Mouse (Mus musculus): Measurements from ENCODE around the gene Ifna1. TPM values are rescaled to one million over a fixed set of nuclear protein-coding genes. Genes with fewer than 3 reads are reported as not detected.
A peak's percentile ranks its signal among the peaks of the same experiment; 100 is the strongest.
"Not testable (repeated sequence)": the region's sequence is repeated elsewhere in the genome, so short reads cannot be mapped to it uniquely, and the experiment has no call there.

Gene Ifna1
- total RNA-seq (2015; ENCODE audit: low replicate concordance) (not detected in 2 replicates), total RNA-seq (2017; ENCODE audit: low replicate concordance) (not detected in 2 replicates)

DNA sequence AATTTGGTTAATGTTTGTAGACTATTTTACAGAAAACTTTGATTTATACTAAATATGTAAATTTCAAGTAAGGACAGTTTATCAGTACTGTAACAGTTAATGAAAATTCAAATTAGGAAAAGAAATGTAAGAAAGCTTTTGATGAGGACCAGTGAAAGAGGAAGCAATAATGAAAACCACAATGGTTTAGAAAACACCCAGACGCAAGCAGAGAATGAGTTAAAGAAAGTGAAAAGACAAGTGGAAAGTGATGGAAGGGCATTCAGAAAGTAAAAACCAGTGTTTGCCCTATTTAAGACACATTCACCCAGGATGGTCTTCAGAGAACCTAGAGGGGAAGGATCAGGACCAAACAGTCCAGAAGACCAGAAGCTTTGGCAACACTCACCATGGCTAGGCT lies at the start of gene Ifna1:
Gene Ifna1, plus strand, starts transcription at position 390 of the 400 bp plus-strand sequence.
- ATAC-seq (replicated peaks; ENCODE audit: low FRiP score, poor library complexity, severe bottlenecking), result no peak

DNA sequence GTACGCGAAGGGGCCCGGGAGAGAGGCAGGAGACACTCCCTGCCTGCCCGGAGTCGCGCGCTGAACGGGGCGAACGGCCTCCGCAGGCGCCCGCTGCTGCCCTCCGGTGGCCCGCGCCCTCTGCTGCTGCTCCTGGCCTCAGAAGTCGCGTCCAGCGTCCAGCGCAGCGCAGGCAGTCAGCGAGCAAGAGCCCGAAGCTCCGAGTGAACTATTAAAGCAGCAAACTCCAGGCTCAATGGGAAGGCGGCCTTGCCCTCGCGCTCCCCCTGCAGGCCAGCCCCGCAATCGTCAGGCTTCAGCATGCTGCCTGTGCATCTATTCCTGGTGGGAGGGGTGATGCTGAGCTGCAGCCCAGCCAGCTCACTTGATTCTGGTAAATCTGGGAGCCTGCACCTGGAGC lies 46.9 kb upstream of the Ifna1 start, which contains the start of gene Gm13287:
Gene Gm13287, plus strand, starts transcription at position 301 of the 400 bp plus-strand sequence.
- not testable (repeated sequence) for ATAC-seq (replicated peaks; ENCODE audit: low FRiP score, poor library complexity, severe bottlenecking)

DNA sequence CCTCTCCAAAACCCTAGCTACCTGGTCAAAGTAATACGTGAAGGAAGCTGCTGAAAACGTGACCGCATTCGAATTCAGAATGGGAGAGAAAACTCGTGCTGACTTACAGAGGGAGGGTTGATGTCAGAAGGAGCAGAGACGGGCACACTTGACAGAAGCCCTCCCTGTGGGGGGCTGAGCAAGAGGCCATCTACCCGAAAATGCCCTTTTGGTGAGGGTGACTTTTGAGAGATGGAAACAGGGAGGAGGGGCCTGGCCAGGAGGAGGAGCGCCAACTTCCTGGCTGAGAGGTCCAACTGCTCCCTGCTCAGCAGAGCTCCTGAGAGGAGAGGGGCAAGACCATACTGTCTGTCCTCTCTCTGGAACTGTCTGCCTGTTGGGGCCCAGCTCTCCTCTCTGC lies 44.7 kb upstream of the Ifna1 start, which contains the start of gene Gm13288:
Gene Gm13288, plus strand, starts transcription at position 301 of the 400 bp plus-strand sequence.
- ATAC-seq (replicated peaks; ENCODE audit: low FRiP score, poor library complexity, severe bottlenecking), result not testable (repeated sequence)

DNA sequence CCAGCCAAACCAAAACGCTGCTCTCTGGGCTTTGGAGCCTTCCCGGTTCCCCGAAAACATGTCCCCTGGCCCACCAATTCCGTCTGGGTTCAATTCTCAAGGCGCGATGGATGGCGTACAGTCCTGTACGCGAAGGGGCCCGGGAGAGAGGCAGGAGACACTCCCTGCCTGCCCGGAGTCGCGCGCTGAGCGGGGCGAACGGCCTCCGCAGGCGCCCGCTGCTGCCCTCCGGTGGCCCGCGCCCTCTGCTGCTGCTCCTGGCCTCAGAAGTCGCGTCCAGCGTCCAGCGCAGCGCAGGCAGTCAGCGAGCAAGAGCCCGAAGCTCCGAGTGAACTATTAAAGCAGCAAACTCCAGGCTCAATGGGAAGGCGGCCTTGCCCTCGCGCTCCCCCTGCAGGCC lies 44.1 kb upstream of the Ifna1 start:
- not testable (repeated sequence) for ATAC-seq (replicated peaks; ENCODE audit: low FRiP score, poor library complexity, severe bottlenecking)

DNA sequence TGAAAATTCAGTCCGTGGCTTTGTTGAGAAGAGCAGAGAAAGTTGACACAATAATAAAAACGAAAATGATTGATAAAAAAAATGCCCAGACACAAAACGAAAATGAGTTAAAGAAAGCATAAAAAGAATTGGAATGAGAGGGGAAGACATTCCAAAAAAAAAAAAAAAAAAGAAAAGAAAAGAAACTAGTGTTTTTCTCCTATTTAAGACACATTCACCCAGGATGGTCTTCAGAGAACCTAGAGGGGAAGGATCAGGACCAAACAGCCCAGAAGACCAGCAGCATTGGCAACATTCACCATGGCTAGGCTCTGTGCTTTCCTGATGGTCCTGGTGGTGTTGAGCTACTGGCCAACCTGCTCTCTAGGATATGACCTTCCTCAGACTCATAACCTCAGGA lies 34.0 kb upstream of the Ifna1 start, which contains the start of gene Ifna7:
Gene Ifna7, plus strand, starts transcription at position 301 of the 400 bp plus-strand sequence.
- no peak for ATAC-seq (replicated peaks; ENCODE audit: low FRiP score, poor library complexity, severe bottlenecking)

DNA sequence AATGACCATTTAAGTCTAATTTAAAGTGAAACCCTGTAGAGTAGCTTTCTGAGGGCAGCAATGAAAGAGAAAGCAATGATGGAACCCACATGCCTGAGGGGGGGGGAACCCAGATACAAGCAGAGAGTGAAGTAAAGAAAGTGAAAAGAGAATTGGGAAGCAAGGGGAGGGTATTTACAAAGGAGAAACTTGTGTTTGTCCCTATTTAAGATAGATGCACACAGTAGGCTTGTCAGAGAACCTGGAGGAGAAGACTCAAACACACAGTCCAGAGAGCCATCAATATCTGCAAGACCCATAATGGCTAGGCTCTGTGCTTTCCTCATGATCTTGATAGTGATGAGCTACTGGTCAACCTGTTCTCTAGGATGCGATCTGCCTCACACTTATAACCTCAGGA lies 30.2 kb upstream of the Ifna1 start, which contains the start of gene Ifna11:
Gene Ifna11, plus strand, starts transcription at position 301 of the 400 bp plus-strand sequence.
- no peak for ATAC-seq (replicated peaks; ENCODE audit: low FRiP score, poor library complexity, severe bottlenecking)

DNA sequence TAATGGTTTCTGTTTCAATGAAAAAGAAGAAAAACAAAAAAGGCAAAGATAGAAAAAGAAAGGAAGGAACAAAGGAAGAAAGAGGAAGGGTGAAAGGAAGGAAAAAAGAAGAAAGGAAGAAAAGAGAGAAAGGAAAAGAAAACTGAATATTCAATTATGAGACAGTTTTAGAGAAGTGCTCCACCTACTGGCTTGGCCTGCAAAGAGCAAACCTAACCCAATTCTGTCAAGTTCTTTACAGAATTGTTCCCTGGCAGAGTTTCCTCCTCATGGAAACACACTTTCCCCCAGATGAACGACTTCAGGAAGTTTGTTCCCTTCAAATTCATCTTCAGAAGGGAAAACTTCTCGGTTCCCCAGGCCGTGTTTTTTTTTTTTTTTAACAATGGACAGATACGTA lies 26.9 kb upstream of the Ifna1 start:
- no peak for ATAC-seq (replicated peaks; ENCODE audit: low FRiP score, poor library complexity, severe bottlenecking)

DNA sequence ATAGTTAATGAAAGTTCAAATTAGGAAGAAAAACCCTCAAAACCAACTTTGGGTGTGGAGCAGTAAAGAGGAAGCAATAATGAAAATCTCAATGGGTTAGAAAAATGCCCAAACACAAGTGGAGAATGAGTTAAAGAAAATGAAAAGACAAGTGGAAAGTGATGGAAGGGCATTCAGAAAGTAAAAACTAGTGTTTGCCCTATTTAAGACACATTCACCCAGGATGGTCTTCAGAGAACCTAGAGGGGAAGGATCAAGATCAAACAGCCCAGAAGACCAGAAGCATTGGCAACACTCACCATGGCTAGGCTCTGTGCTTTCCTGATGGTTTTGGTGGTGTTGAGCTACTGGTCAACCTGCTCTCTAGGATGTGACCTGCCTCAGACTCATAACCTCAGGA lies 22.8 kb upstream of the Ifna1 start, which contains the start of gene Ifna6:
Gene Ifna6, plus strand, starts transcription at position 301 of the 400 bp plus-strand sequence.
- ATAC-seq (replicated peaks; ENCODE audit: low FRiP score, poor library complexity, severe bottlenecking), result not testable (repeated sequence)

DNA sequence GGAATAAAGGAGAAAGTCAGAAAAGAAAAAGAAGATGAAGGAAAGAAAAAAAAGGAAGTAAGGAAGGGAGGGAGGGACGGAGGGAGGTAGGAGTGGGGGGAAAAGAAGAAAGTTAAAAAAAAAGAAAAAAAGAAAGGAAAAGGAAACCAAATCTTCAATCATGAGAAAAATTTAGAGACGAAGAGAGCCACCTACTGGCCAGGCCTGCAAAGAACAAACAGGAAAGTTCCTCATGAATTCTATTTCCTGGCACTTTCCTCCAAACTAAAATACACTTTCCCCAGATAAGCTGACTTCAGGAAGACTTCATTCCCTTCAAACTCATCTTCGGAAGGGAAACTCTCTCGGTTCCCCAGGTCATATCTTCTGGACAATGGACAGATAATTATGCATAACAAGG lies 19.4 kb upstream of the Ifna1 start:
- no peak for ATAC-seq (replicated peaks; ENCODE audit: low FRiP score, poor library complexity, severe bottlenecking)

DNA sequence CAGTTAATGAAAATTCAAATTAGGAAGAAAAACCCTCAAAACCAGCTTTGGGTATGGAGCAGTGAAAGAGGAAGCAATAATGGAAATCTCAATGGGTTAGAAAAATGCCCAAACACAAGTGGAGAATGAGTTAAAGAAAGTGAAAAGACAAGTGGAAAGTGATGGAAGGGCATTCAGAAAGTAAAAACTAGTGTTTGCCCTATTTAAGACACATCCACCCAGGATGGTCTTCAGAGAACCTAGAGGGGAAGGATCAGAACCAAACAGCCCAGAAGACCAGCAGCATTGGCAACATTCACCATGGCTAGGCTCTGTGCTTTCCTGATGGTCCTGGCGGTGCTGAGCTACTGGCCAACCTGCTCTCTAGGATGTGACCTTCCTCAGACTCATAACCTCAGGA lies 14.7 kb upstream of the Ifna1 start, which contains the start of gene Ifna5:
Gene Ifna5, plus strand, starts transcription at position 301 of the 400 bp plus-strand sequence.
- ATAC-seq (replicated peaks; ENCODE audit: low FRiP score, poor library complexity, severe bottlenecking), result not testable (repeated sequence)

DNA sequence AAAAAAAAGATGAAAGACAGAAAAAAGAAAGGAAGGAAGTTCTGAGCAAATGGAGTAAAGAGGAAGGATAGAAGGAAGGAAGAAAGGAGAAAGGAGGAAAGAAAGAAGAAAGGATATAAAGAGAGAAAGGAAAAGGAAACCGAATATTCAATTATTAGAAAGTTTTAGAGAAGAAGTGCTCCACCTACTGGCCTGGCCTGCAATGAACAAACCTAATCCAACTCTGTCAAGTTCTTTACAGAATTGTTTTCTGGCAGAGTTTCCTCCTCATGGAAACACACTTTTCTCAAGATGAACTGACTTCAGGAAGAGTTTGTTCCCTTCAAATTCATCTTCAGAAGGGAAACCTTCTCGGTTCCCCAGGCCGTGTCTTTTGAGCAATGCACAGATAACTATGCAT lies 11.1 kb upstream of the Ifna1 start:
- ATAC-seq (replicated peaks; ENCODE audit: low FRiP score, poor library complexity, severe bottlenecking), result no peak

DNA sequence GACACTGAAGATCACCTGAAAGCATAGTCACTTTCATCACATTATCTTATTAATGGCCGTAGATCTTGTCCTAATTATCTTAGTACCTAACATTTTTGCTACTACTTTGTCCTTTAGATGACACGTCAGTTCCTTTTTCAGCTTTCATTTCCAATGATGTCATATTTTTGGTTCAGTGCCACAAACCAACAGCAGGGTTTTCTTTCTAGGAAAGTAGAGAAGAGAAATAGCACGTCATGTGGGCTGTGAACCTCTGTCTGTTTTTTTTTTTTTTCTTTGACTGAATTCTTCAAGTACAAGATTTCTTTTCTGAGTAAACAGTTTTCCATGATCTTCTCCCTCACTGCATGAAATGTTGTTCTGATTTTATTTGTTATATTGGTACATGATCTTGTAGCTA lies 9.8 kb upstream of the Ifna1 start:
- ATAC-seq (replicated peaks; ENCODE audit: low FRiP score, poor library complexity, severe bottlenecking), result no peak

DNA sequence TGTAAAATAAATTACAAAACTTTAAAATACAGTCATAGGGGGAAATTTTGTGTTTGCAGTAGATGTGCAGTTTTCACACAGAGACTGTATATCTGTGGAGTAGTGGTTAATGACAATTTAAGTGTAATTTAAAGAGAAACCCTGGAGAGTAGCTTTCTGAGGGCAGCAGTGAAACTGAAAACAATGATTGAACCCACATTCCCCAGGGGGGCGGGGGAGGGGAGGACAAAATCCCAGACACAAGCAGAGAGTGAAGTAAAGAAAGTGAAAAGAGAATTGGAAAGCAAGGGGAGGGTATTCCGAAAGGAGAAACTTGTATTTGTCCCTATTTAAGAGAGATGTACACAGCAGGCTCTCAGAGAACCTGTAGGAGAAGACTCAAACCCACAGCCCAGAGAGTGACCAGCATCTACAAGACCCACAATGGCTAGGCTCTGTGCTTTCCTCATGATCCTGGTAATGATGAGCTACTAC lies 8.4 kb upstream of the Ifna1 start, which contains the start of gene Ifna4:
Gene Ifna4, plus strand, starts transcription at position 424 of the 474 bp plus-strand sequence.
- no peak for ATAC-seq (replicated peaks; ENCODE audit: low FRiP score, poor library complexity, severe bottlenecking)

DNA sequence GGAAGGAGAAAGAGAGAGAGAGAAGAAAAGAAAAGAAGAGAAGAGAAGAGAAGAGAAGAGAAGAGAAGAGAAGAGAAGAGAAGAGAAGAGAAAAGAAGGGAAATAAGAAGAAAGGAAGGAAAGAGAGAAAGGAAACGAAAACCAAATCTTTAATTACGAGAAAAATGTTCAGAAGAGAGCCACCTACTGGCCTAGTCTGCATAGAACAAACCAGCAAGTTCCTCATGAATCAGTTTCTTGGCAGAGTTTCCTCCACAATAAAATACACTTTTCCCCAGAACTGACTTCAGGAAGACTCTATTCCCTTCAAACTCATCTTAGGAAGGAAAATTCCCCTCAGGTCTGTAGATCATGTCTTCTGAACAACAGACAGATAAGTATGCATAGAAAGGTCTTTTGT lies 4.6 kb upstream of the Ifna1 start:
- no peak for ATAC-seq (replicated peaks; ENCODE audit: low FRiP score, poor library complexity, severe bottlenecking)

DNA sequence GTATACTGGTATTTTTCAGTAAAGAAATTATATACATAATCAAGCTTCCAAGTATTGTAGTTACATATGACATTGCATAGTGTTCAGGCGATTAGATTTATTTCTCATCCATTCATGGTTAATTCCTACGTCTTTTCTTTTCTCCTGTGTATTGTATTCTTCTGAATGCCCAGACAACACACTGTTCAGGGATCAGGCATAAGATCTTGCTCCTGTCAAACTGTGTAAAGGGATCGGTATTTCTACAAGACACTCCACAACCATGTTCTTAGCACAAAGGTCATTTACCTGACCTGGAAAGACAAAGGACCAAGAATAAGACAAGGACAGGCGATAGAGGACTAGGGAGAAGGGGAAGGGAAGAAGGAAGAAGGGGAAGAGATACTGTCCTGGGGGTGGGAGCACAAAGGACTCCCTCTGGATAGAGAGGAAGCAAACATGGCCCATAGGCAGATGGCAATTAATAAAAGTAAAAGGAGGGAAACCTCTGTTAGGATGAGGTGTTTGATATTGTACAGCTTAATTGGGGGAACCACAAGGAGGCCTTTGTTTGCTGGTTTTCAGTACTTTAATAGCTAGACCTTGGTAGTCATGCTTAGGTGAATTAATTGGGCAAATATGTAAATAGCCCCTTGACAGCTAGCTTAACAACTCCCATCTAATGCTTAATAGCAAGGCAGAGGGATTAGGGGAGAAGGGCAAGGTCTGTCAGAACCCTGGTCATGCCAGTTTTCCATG lies 1.3 kb downstream of the Ifna1 start:
- no peak for ATAC-seq (replicated peaks; ENCODE audit: low FRiP score, poor library complexity, severe bottlenecking)

DNA sequence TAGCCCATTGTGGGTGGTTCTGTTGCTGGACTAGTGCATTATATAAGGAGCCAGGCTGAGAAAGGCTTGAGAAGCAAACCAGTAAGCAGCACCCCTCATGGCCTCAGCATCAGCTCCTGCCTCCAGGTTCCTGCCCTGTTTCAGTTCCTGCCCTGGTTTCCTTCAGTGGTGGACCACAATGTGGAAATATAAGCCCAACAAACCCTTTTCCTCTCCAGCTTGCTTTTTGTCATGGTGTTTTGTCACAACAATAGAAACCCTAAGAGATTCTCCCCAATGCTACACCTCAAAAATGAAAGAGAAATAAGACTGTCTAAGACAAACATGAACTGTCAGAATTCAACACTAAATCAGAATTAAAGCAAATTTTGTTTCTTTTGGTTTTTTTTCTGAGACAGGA lies 9.3 kb downstream of the Ifna1 start:
- ATAC-seq (replicated peaks; ENCODE audit: low FRiP score, poor library complexity, severe bottlenecking), result no peak

DNA sequence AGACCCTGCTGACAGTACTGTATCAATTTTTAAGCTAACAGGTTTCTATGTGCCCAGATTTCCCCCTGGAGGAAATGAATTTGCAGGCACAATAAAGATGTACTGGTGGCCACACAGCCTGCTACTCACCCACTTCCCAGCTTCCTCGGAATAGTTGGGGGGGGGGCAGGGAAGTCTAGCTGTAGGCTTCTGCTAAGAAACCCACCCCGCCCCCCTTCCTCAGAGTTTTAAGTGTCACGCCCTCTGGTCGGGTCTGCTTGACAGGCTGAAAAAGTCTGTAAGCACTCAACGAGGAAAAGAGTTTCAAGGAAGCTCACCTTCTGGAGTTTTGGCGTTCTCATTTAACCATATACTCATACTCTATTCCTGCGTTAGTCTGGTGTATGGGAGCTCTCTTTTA lies 13.4 kb downstream of the Ifna1 start:
- ATAC-seq (replicated peaks; ENCODE audit: low FRiP score, poor library complexity, severe bottlenecking), result no peak

DNA sequence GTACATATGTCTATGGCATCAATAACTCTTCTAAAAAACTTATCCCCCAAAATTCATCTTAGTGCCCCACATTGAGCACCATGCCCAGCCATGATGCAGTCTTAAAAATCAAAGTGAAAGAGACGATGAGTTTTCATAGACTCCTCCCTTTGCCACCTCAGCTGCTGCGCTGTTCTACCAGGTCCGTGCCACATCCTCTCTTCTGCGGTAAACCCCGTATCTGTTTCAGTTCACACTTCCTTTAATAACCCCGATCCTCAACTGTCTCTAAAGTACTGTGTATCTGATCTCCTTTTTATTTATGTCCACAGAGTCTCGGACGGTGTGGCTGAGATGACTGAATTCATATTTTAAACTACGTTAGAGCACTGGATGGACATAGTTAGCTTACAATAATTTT lies 14.7 kb downstream of the Ifna1 start:
- no peak for ATAC-seq (replicated peaks; ENCODE audit: low FRiP score, poor library complexity, severe bottlenecking)

DNA sequence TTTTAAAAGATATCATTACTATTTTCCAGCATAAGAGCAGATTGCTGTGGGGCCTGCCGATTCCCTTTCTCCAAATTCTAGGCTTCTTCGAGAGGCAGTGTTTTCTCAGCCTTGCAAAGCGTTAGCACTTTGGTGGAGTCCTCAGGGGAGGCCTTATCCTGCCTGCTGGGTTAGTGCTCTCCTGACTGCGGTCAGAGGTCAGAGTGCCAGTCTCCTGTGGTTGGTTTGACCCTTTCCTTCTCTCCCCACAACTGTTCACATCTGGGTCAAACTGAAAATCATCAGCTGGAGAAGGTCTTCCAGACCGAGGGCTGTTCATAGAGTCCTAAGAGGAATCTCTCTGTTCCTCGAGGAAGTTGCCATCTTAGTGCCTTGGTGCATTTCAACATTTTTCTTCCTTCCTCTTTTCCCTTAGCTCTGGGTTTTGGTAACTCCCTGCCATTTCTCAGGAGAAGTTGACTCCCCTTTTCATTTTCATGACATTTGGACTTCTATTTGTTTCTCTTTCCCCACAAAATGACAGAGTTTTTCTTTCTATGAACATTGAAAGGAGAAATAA lies 15.2 kb downstream of the Ifna1 start:
- ATAC-seq (replicated peaks; ENCODE audit: low FRiP score, poor library complexity, severe bottlenecking), result no peak

DNA sequence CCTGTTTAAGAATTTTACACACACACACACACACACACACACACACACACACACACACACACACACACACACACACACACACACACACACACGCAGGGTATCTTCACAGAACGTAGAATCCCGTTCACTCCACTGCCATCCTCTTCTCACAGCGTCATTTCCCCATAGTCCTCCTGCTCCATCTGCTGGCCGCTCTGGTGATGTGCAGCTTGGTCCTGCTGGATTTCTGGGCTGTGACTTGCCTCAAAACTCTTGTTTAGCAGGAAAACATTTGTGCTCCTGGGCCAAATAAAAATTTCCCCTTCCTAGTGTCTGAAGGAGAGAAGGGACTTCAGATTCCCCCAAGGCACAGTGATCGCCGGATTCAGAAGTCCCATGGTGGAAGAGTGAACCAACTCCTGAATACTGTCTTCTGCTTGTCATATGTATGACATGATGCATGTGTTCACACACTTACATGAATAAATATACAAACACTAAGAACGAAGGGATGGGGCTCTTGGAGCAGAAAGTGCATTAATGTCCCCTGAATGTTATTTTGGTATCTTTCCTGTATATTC lies 17.6 kb downstream of the Ifna1 start:
- peak; percentile 95 for ATAC-seq (replicated peaks; ENCODE audit: low FRiP score, poor library complexity, severe bottlenecking)

Data from erythroblast, adult 5-6 weeks (primary cell).